ENCODE assay signal across 19 mouse cellular contexts in the genomic region with DNA sequence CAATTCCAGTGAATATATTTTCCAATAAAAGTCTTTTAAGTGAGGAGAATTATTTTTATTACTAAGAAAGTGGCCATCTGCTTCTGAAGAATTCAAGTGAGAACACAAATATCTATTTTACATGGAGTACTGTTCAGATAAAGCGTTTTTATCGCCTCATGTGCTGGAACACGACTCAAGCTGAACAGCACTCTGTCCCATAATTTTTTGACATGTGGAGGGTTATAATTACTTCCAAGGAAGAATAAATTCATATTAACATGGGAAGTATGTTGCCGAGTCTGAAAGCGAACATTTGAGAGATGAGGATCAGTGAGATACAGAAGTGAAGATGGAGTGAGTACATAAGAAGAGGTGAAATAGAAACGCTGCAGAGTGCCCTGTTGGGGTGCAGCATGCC.
A peak's percentile ranks its signal among the peaks of the same experiment; 100 is the strongest.
DNase-seq lines count a peak whose midpoint lies in the region; ATAC-seq and TF ChIP-seq lines count a peak whose summit lies in the region.
"Had no signal": no experiment of that assay in that cellular context is flagged by ENCODE, and none has a peak within 500 bp of the region (broad histone marks: within the 10 kb centered on the region; RNA-seq: fewer than 3 reads in every experiment).

No protein-coding gene starts in this region.

- peak overlapping the region; percentile 50; the same call in 1 of the 2 replicates for H3K27ac ChIP-seq in forebrain, postnatal 0 days (ENCODE audit: low read depth, low read length)
- H3K27ac ChIP-seq in forebrain, embryonic 13.5 days = no peak overlapping the region
- peak overlapping the region; percentile 59; the same call in 1 of the 2 replicates for H3K27ac ChIP-seq in left cerebral cortex, adult 2 months
- H3K27ac ChIP-seq: forebrain, embryonic 10.5 days; gastrocnemius, adult 2 months; hindbrain, embryonic 12.5 days; hindbrain, embryonic 15.5 days had no signal

- intact Hi-C loops in left cerebral cortex, adult 2 months (cut with DNase I) = no loop called here

- DNase-seq in forebrain, postnatal 0 days = peak; percentile 61
- no peak for DNase-seq in left cerebral cortex, adult 2 months (ENCODE audit: extremely low spot score in 1 of 2, low spot score in 2 of 2)
- DNase-seq in left cerebral cortex, adult 9 months (ENCODE audit: low spot score in 2 of 2) = no peak
- peak; percentile 62 for DNase-seq in telencephalon, adult 2 months (ENCODE audit: low read depth, low spot score)
- no peak for DNase-seq in frontal cortex, postnatal 14 days (ENCODE audit: low spot score in 2 of 2)
- DNase-seq: adrenal gland, adult 2 months; adrenal gland, postnatal 14 days; cerebellum, adult 18-20 months; cerebellum, adult 9-10 months; cerebellum, postnatal 14 days; gastrocnemius, adult 2 months; gastrocnemius, postnatal 14 days; heart, adult 11 months had no signal

- no peaks in the 10 kb centered on the region for H3K27me3 ChIP-seq in forebrain, postnatal 0 days (ENCODE audit: insufficient read depth, low read length)
- H3K27me3 ChIP-seq in forebrain, embryonic 13.5 days = no peaks in the 10 kb centered on the region
- H3K27me3 ChIP-seq: hindbrain, embryonic 12.5 days; hindbrain, embryonic 15.5 days had no signal

- TF ChIP-seq CTCF in forebrain, postnatal 0 days (IDR thresholded peaks at IDR 0.05; ENCODE audit: low read depth) = no peak
- no peak for TF ChIP-seq CTCF in left cerebral cortex, adult 2 months (IDR thresholded peaks at IDR 0.05)

- H3K4me2 ChIP-seq in forebrain, postnatal 0 days (ENCODE audit: low read depth) = no peak overlapping the region
- H3K4me2 ChIP-seq in forebrain, embryonic 13.5 days = no peak overlapping the region
- H3K4me2 ChIP-seq: heart, embryonic 11.5 days; hindbrain, embryonic 12.5 days; hindbrain, embryonic 15.5 days had no signal

- ATAC-seq in forebrain, postnatal 0 days = peak; percentile 49
- no peak for ATAC-seq in forebrain, embryonic 13.5 days
- ATAC-seq: CD4-positive, CD25-positive, alpha-beta regulatory T cell, adult 4 months had no signal

- H3K9ac ChIP-seq in forebrain, postnatal 0 days = no peak overlapping the region
- H3K9ac ChIP-seq in forebrain, embryonic 13.5 days = no peak overlapping the region
- H3K9ac ChIP-seq: hindbrain, embryonic 12.5 days; hindbrain, embryonic 15.5 days had no signal

- H3K4me1 ChIP-seq in forebrain, postnatal 0 days (ENCODE audit: insufficient read depth) = peaks cover 15% of the 10 kb centered on the region
- 0 out of 2 replicates have a peak, but pooled peaks cover 5% of the 10 kb centered on the region for H3K4me1 ChIP-seq in forebrain, embryonic 13.5 days
- H3K4me1 ChIP-seq: forebrain, embryonic 10.5 days had no signal

- H3K9me3 ChIP-seq in forebrain, postnatal 0 days (ENCODE audit: low read length) = no peaks in the 10 kb centered on the region
- H3K9me3 ChIP-seq in forebrain, embryonic 13.5 days (replicated peaks) = no peaks in the 10 kb centered on the region
- H3K9me3 ChIP-seq: forebrain, embryonic 10.5 days; hindbrain, embryonic 12.5 days; hindbrain, embryonic 15.5 days had no signal

- no peak overlapping the region for H3K4me3 ChIP-seq in forebrain, postnatal 0 days (ENCODE audit: low read depth, low read length)
- no peak overlapping the region for H3K4me3 ChIP-seq in forebrain, embryonic 13.5 days
- H3K4me3 ChIP-seq in left cerebral cortex, adult 2 months = no peak overlapping the region
- H3K4me3 ChIP-seq: forebrain, embryonic 10.5 days; gastrocnemius, adult 2 months; hindbrain, embryonic 12.5 days; hindbrain, embryonic 15.5 days had no signal

- WGBS in forebrain, postnatal 0 days = 43% methylated on average over 6 of the region's 6 CpGs
- 83% methylated on average over 6 of the region's 6 CpGs for WGBS in forebrain, embryonic 13.5 days

- H3K36me3 ChIP-seq in forebrain, postnatal 0 days (ENCODE audit: insufficient read depth) = no peaks in the 10 kb centered on the region
- no peaks in the 10 kb centered on the region for H3K36me3 ChIP-seq in forebrain, embryonic 13.5 days (ENCODE audit: poor library complexity, severe bottlenecking)
- H3K36me3 ChIP-seq: forebrain, embryonic 10.5 days; hindbrain, embryonic 12.5 days; hindbrain, embryonic 15.5 days had no signal

Comparison
In these comparisons a context has a peak if more than half of its experiments do, and no peak if none do; other contexts are left out.
1. DNase-seq: peak in forebrain, postnatal 0 days (single experiment) and telencephalon, adult 2 months (single experiment); none in left cerebral cortex, adult 2 months (0 of 2), left cerebral cortex, adult 9 months (0 of 2) and frontal cortex, postnatal 14 days (0 of 2).